Mouse (Mus musculus): Measurements from ENCODE around the gene Lsm3.

GRCm38 (mm10) chr6:91532661-91533060, 16.9 kb downstream of the Lsm3 start:
- no peak for TF ChIP-seq CTCF (IDR thresholded peaks at IDR 0.05; ENCODE audit: low read depth)
- no peak for TF ChIP-seq EP300 (optimal IDR thresholded peaks at IDR 0.05)
